Mouse (Mus musculus) forebrain, embryonic 16.5 days (tissue): ENCODE results near the gene AC161166.1. TPM values are rescaled to one million over a fixed set of nuclear protein-coding genes. Genes with fewer than 3 reads are reported as not detected.
A peak's percentile ranks its signal among the peaks of the same experiment; 100 is the strongest.
"Not testable (repeated sequence)": the region's sequence is repeated elsewhere in the genome, so short reads cannot be mapped to it uniquely, and the experiment has no call there.

Experiments
- ATAC-seq: fragments of 200-750 bp; cut with Nextera tagmentation; 2 replicates; pipeline ENCODE4 v1.8.0; 2017; ENCODE audit warnings: mild to moderate bottlenecking, moderate library complexity
- H3K27ac ChIP-seq: fragments of 300-500 bp; sonication (generic); 2 replicates; pipeline ENCODE4 v1.5.1; 2014; ENCODE audit warnings: low read length, control low read depth
- H3K27me3 ChIP-seq: fragments of 300-500 bp; sonication (generic); replicated peaks from 2 replicates; pipeline ENCODE4 v1.6.1; 2014; ENCODE audit warnings: low read length; ENCODE audit not compliant: control insufficient read depth, insufficient read depth
- H3K36me3 ChIP-seq: fragments of 300-500 bp; sonication (generic); 2 replicates; pipeline ENCODE4 v1.6.1; 2014; ENCODE audit not compliant: control insufficient read depth, insufficient read depth
- H3K4me1 ChIP-seq: fragments of 300-500 bp; sonication (generic); replicated peaks from 2 replicates; pipeline ENCODE4 v1.6.1; 2014; ENCODE audit warnings: low read length; ENCODE audit not compliant: control insufficient read depth, insufficient read depth
- H3K4me2 ChIP-seq: fragments of 300-500 bp; sonication (generic); 2 replicates; pipeline ENCODE4 v1.6.1; 2014; ENCODE audit warnings: mild to moderate bottlenecking, low read length, control low read depth
- H3K4me3 ChIP-seq: fragments of 300-500 bp; sonication (generic); replicated peaks from 2 replicates; pipeline ENCODE4 v1.5.1; 2014; ENCODE audit warnings: mild to moderate bottlenecking, low read length, control low read depth
- H3K9ac ChIP-seq: fragments of 300-500 bp; sonication (generic); replicated peaks from 2 replicates; pipeline ENCODE4 v1.6.1; 2014; ENCODE audit warnings: low read depth, low read length, control low read depth
- H3K9me3 ChIP-seq: fragments of 300-500 bp; sonication (generic); 2 replicates; pipeline ENCODE4 v1.6.1; 2016; ENCODE audit warnings: low read length; ENCODE audit not compliant: control insufficient read depth
- WGBS: fragments of 180-500 bp; shearing (Covaris S2); extraction: QIAGEN DNeasy Blood & Tissue Kit; methylation state at CpG from one replicate; pipeline ENCODE4 v1.1.7; 2014; 5-methylcytosine and 5-hydroxymethylcytosine counted together
- polyA plus RNA-seq: library from polyadenylated mRNA; unstranded; fragments of >200 nt; fragmentation: Nextera tagmentation; extraction: Ambion mirVana; gene quantifications from 2 replicates; pipeline ENCODE4 v1.2.1, GENCODE M21; 2015

The AC161166.1 gene
- polyA plus RNA-seq, 1 experiment from 2014 or later, result 1.9 TPM

GRCm38 (mm10) chr7:24530062-24530931, 18.0 kb upstream of the AC161166.1 start, which contains the start of gene Irgq:
Irgq (plus strand) TSS chr7:24530689.
- Histone ChIP-seq H3K36me3 (peaks cover 4% of the 10 kb centered on the region; the same call in 1 of the 2 replicates), H3K9me3 (no peaks in the 10 kb centered on the region), H3K4me3 (peak within 1 kb of the TSS; percentile 84), H3K27me3 (no peaks in the 10 kb centered on the region), H3K4me1 (peaks cover 40% of the 10 kb centered on the region), H3K27ac (peak within 1 kb of the TSS; percentile 93), H3K4me2 (peak within 1 kb of the TSS; percentile 73), H3K9ac (peak within 1 kb of the TSS; percentile 82)
- ATAC-seq, result peak; percentile 95
- under 1% methylated on average over 44 of the region's 44 CpGs for WGBS

- H3K9ac ChIP-seq, result peak overlapping the region; percentile 76
- H3K9me3 ChIP-seq, result no peaks in the 10 kb centered on the region
- H3K27me3 ChIP-seq, result no peaks in the 10 kb centered on the region
- ATAC-seq, result no peak
- peak overlapping the region; percentile 93 for H3K27ac ChIP-seq
- H3K36me3 ChIP-seq, result no peaks in the 10 kb centered on the region
- peak overlapping the region; percentile 72 for H3K4me2 ChIP-seq
- H3K4me1 ChIP-seq, result peaks cover 38% of the 10 kb centered on the region
- H3K4me3 ChIP-seq, result peak overlapping the region; percentile 84
- 59% methylated on average over 11 of the region's 11 CpGs for WGBS
Observed at GRCm38 (mm10) chr7:24529580-24529979, 17.3 kb upstream of the AC161166.1 start.

GRCm38 (mm10) chr7:24528861-24529260, 16.6 kb upstream of the AC161166.1 start:
- no peaks in the 10 kb centered on the region for H3K9me3 ChIP-seq
- 92% methylated on average over 11 of the region's 11 CpGs for WGBS
- H3K4me3 ChIP-seq, result no peak overlapping the region
- H3K27me3 ChIP-seq, result no peaks in the 10 kb centered on the region
- H3K4me2 ChIP-seq, result no peak overlapping the region
- peaks cover 33% of the 10 kb centered on the region for H3K4me1 ChIP-seq
- H3K27ac ChIP-seq, result no peak overlapping the region
- no peak overlapping the region for H3K9ac ChIP-seq
- no peaks in the 10 kb centered on the region for H3K36me3 ChIP-seq
- no peak for ATAC-seq

GRCm38 (mm10) chr7:24525686-24526420, 13.6 kb upstream of the AC161166.1 start:
- 77% methylated on average over 12 of the region's 12 CpGs for WGBS
- H3K36me3 ChIP-seq, result no peaks in the 10 kb centered on the region
- H3K4me1 ChIP-seq, result peaks cover 13% of the 10 kb centered on the region
- H3K27me3 ChIP-seq, result no peaks in the 10 kb centered on the region
- no peak overlapping the region for H3K9ac ChIP-seq
- no peaks in the 10 kb centered on the region for H3K9me3 ChIP-seq
- H3K4me3 ChIP-seq, result no peak overlapping the region
- H3K4me2 ChIP-seq, result no peak overlapping the region
- H3K27ac ChIP-seq, result peak overlapping the region; percentile 52
- no peak for ATAC-seq

- no peaks in the 10 kb centered on the region for H3K27me3 ChIP-seq
- no peak overlapping the region for H3K4me3 ChIP-seq
- no peaks in the 10 kb centered on the region for H3K36me3 ChIP-seq
- H3K4me2 ChIP-seq, result no peak overlapping the region
- no peaks in the 10 kb centered on the region for H3K9me3 ChIP-seq
- WGBS, result 80% methylated on average over 6 of the region's 6 CpGs
- H3K9ac ChIP-seq, result no peak overlapping the region
- no peak for ATAC-seq
- H3K4me1 ChIP-seq, result peaks cover 13% of the 10 kb centered on the region
- H3K27ac ChIP-seq, result no peak overlapping the region
Observed at GRCm38 (mm10) chr7:24524978-24525377, 12.7 kb upstream of the AC161166.1 start.

- H3K27me3 ChIP-seq, result no peaks in the 10 kb centered on the region
- no peaks in the 10 kb centered on the region for H3K9me3 ChIP-seq
- WGBS, result 90% methylated on average over 6 of the region's 6 CpGs
- H3K4me3 ChIP-seq, result no peak overlapping the region
- no peak overlapping the region for H3K9ac ChIP-seq
- 0 out of 2 replicates have a peak, but pooled peaks cover under 1% of the 10 kb centered on the region for H3K36me3 ChIP-seq
- H3K27ac ChIP-seq, result no peak overlapping the region
- H3K4me2 ChIP-seq, result no peak overlapping the region
- H3K4me1 ChIP-seq, result peaks cover 6% of the 10 kb centered on the region; the same call in 1 of the 2 replicates
- no peak for ATAC-seq
Observed at GRCm38 (mm10) chr7:24523723-24524122, 11.5 kb upstream of the AC161166.1 start.

- no peak for ATAC-seq
- Histone ChIP-seq H3K9ac (no peak overlapping the region), H3K36me3 (0 out of 2 replicates have a peak, but pooled peaks cover 3% of the 10 kb centered on the region), H3K27me3 (no peaks in the 10 kb centered on the region), H3K4me1 (peaks cover 9% of the 10 kb centered on the region), H3K27ac (no peak overlapping the region), H3K4me2 (no peak overlapping the region), H3K9me3 (no peaks in the 10 kb centered on the region), H3K4me3 (no peak overlapping the region)
- WGBS, result 65% methylated on average over 5 of the region's 5 CpGs
Observed at GRCm38 (mm10) chr7:24522805-24523204, 10.6 kb upstream of the AC161166.1 start.

- not testable (repeated sequence) for H3K4me2 ChIP-seq, H3K4me1 ChIP-seq, H3K4me3 ChIP-seq, H3K27ac ChIP-seq, H3K9me3 ChIP-seq, H3K9ac ChIP-seq, H3K36me3 ChIP-seq, ATAC-seq, H3K27me3 ChIP-seq
- 81% methylated on average over 9 of the region's 10 CpGs for WGBS
Observed at GRCm38 (mm10) chr7:24520054-24520453, 7.8 kb upstream of the AC161166.1 start.

GRCm38 (mm10) chr7:24519130-24519529, 6.9 kb upstream of the AC161166.1 start:
- no peak for ATAC-seq
- WGBS, result 16% methylated on average over 3 of the region's 3 CpGs
- H3K27ac ChIP-seq, result no peak overlapping the region

More at GRCm38 (mm10) chr7:24519130-24519529, 6.9 kb upstream of the AC161166.1 start:
- no peaks in the 10 kb centered on the region for H3K9me3 ChIP-seq
- no peak overlapping the region for H3K4me3 ChIP-seq
- H3K9ac ChIP-seq, result no peak overlapping the region
- H3K36me3 ChIP-seq, result peaks cover 10% of the 10 kb centered on the region; the same call in 1 of the 2 replicates
- no peak overlapping the region for H3K4me2 ChIP-seq
- no peaks in the 10 kb centered on the region for H3K27me3 ChIP-seq
- H3K4me1 ChIP-seq, result peaks cover 10% of the 10 kb centered on the region
